Mouse (Mus musculus): Measurements from ENCODE around the gene Itch. TPM values are rescaled to one million over a fixed set of nuclear protein-coding genes. Genes with fewer than 3 reads are reported as not detected.

Gene Itch
- polyA plus RNA-seq (2014; fragmentation: Nextera tagmentation; extraction: Ambion mirVana) = 51.8 and 63.2 TPM in 2 replicates

GRCm38 (mm10) chr2:155133011-155133976 is at the start of gene Itch:
Gene Itch (plus strand): TSS chr2:155133509.
- peak within 1 kb of the TSS; percentile 38; the same call in 1 of the 2 replicates for H3K27ac ChIP-seq (replicated peaks; ENCODE audit: low read depth, low read length)
- ATAC-seq (ENCODE audit: insufficient number of reproducible peaks, low FRiP score, low TSS enrichment, low read depth) (peak; percentile 89), DNase-seq (ENCODE audit: low spot score) (peak; percentile 94)
- no peaks in the 10 kb centered on the region for H3K9me3 ChIP-seq (ENCODE audit: control insufficient read depth, low read length)
- peak within 1 kb of the TSS; percentile 98 for H3K4me3 ChIP-seq (ENCODE audit: low read depth, low read length)
- peaks cover 9% of the 10 kb centered on the region for H3K4me1 ChIP-seq (ENCODE audit: control insufficient read depth, insufficient read depth, low read length)
- peaks cover 1% of the 10 kb centered on the region; the same call in 1 of the 2 replicates for H3K36me3 ChIP-seq (ENCODE audit: control insufficient read depth, insufficient read depth, low read length)
- H3K9ac ChIP-seq (ENCODE audit: low read length) = peak within 1 kb of the TSS; percentile 97
- H3K27me3 ChIP-seq (ENCODE audit: control insufficient read depth, insufficient read depth, low read length) = no peaks in the 10 kb centered on the region
- H3K4me2 ChIP-seq (ENCODE audit: low read depth, severe bottlenecking) = peak within 1 kb of the TSS; percentile 64
- WGBS = 3% methylated on average over 57 of the region's 65 CpGs

- 86% methylated on average over 5 of the region's 5 CpGs for WGBS
- Histone ChIP-seq H3K27ac (replicated peaks; ENCODE audit: low read depth, low read length) (no peak overlapping the region), H3K4me2 (ENCODE audit: low read depth, severe bottlenecking) (no peak overlapping the region), H3K36me3 (ENCODE audit: control insufficient read depth, insufficient read depth, low read length) (no peaks in the 10 kb centered on the region), H3K4me3 (ENCODE audit: low read depth, low read length) (no peak overlapping the region), H3K27me3 (ENCODE audit: control insufficient read depth, insufficient read depth, low read length) (no peaks in the 10 kb centered on the region), H3K9ac (ENCODE audit: low read length) (no peak overlapping the region), H3K9me3 (ENCODE audit: control insufficient read depth, low read length) (no peaks in the 10 kb centered on the region), H3K4me1 (ENCODE audit: control insufficient read depth, insufficient read depth, low read length) (no peaks in the 10 kb centered on the region)
- ATAC-seq (ENCODE audit: insufficient number of reproducible peaks, low FRiP score, low TSS enrichment, low read depth) = no peak
- DNase-seq (ENCODE audit: low spot score) = no peak
Observed at GRCm38 (mm10) chr2:155084546-155084945, 48.8 kb upstream of the Itch start.

DNA sequence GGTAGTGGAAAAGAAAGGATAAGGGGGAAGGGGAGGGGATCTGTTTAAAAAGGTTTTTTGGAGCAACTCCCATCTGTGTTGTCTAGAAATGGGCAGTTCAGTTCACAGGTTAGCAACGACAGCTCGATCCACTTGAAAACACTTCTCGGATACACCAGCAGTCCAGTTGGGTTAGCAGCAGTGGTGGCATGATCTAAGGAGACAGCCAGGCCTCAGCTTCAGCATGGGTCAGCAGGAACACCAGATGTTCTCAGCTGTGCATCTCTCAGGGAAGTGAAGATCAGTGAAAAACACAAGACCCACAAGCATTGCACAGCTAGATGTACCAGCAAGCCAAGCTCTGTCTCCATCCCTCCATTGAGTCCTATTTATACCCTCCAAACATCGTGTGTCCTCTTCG is 47.0 kb upstream of the Itch start:
- H3K9me3 ChIP-seq (ENCODE audit: control insufficient read depth, low read length) = no peaks in the 10 kb centered on the region
- H3K27ac ChIP-seq (replicated peaks; ENCODE audit: low read depth, low read length) = no peak overlapping the region
- ATAC-seq (ENCODE audit: insufficient number of reproducible peaks, low FRiP score, low TSS enrichment, low read depth) (no peak), DNase-seq (ENCODE audit: low spot score) (no peak)
- no peak overlapping the region for H3K9ac ChIP-seq (ENCODE audit: low read length)
- WGBS = 86% methylated on average over 5 of the region's 5 CpGs
- no peaks in the 10 kb centered on the region for H3K36me3 ChIP-seq (ENCODE audit: control insufficient read depth, insufficient read depth, low read length)
- no peak overlapping the region for H3K4me2 ChIP-seq (ENCODE audit: low read depth, severe bottlenecking)
- no peak overlapping the region for H3K4me3 ChIP-seq (ENCODE audit: low read depth, low read length)
- no peaks in the 10 kb centered on the region for H3K27me3 ChIP-seq (ENCODE audit: control insufficient read depth, insufficient read depth, low read length)
- H3K4me1 ChIP-seq (ENCODE audit: control insufficient read depth, insufficient read depth, low read length) = no peaks in the 10 kb centered on the region

GRCm38 (mm10) chr2:155088264-155088663 is 45.0 kb upstream of the Itch start:
- Histone ChIP-seq H3K27ac (replicated peaks; ENCODE audit: low read depth, low read length) (no peak overlapping the region), H3K4me1 (ENCODE audit: control insufficient read depth, insufficient read depth, low read length) (no peaks in the 10 kb centered on the region), H3K36me3 (ENCODE audit: control insufficient read depth, insufficient read depth, low read length) (no peaks in the 10 kb centered on the region), H3K4me2 (ENCODE audit: low read depth, severe bottlenecking) (no peak overlapping the region), H3K27me3 (ENCODE audit: control insufficient read depth, insufficient read depth, low read length) (no peaks in the 10 kb centered on the region), H3K9me3 (ENCODE audit: control insufficient read depth, low read length) (no peaks in the 10 kb centered on the region), H3K4me3 (ENCODE audit: low read depth, low read length) (no peak overlapping the region), H3K9ac (ENCODE audit: low read length) (no peak overlapping the region)
- WGBS = 86% methylated on average over 6 of the region's 6 CpGs
- no peak for DNase-seq (ENCODE audit: low spot score)
- no peak for ATAC-seq (ENCODE audit: insufficient number of reproducible peaks, low FRiP score, low TSS enrichment, low read depth)

- DNase-seq (ENCODE audit: low spot score) = no peak
- Histone ChIP-seq H3K4me3 (ENCODE audit: low read depth, low read length) (no peak overlapping the region), H3K27me3 (ENCODE audit: control insufficient read depth, insufficient read depth, low read length) (no peaks in the 10 kb centered on the region), H3K36me3 (ENCODE audit: control insufficient read depth, insufficient read depth, low read length) (no peaks in the 10 kb centered on the region), H3K4me1 (ENCODE audit: control insufficient read depth, insufficient read depth, low read length) (no peaks in the 10 kb centered on the region), H3K4me2 (ENCODE audit: low read depth, severe bottlenecking) (no peak overlapping the region), H3K9ac (ENCODE audit: low read length) (no peak overlapping the region), H3K9me3 (ENCODE audit: control insufficient read depth, low read length) (no peaks in the 10 kb centered on the region), H3K27ac (replicated peaks; ENCODE audit: low read depth, low read length) (no peak overlapping the region)
- no peak for ATAC-seq (ENCODE audit: insufficient number of reproducible peaks, low FRiP score, low TSS enrichment, low read depth)
- 73% methylated on average over 13 of the region's 13 CpGs for WGBS
Observed at GRCm38 (mm10) chr2:155090909-155091742, 42.2 kb upstream of the Itch start.

- H3K9me3 ChIP-seq (ENCODE audit: control insufficient read depth, low read length) = no peaks in the 10 kb centered on the region
- H3K27me3 ChIP-seq (ENCODE audit: control insufficient read depth, insufficient read depth, low read length) = no peaks in the 10 kb centered on the region
- DNase-seq (ENCODE audit: low spot score) = no peak
- WGBS = 89% methylated on average over 3 of the region's 3 CpGs
- H3K4me2 ChIP-seq (ENCODE audit: low read depth, severe bottlenecking) = no peak overlapping the region
- no peaks in the 10 kb centered on the region for H3K4me1 ChIP-seq (ENCODE audit: control insufficient read depth, insufficient read depth, low read length)
- H3K27ac ChIP-seq (replicated peaks; ENCODE audit: low read depth, low read length) = no peak overlapping the region
- no peak overlapping the region for H3K4me3 ChIP-seq (ENCODE audit: low read depth, low read length)
- no peak for ATAC-seq (ENCODE audit: insufficient number of reproducible peaks, low FRiP score, low TSS enrichment, low read depth)
- no peaks in the 10 kb centered on the region for H3K36me3 ChIP-seq (ENCODE audit: control insufficient read depth, insufficient read depth, low read length)
- no peak overlapping the region for H3K9ac ChIP-seq (ENCODE audit: low read length)
Observed at GRCm38 (mm10) chr2:155091743-155092075, 41.6 kb upstream of the Itch start.

DNA sequence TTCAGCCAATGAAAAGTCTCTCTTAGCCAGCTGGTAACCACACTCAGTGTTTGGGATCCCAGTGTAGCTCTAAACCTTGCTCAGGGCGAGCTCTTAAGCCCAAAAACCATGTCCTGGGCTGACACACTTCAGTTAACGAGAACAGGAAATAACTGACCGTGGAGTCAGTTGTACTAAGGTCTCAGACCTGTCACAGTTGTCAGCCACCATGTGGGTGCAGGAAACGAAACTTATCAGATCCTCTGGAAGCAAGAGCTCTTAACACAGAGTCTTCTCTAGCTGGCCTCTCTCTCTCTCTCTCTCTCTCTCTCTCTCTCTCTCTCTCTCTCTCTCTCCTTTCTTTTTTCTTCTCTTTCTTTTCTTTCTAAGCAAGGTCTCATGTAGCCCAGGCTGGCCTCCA is 39.9 kb upstream of the Itch start:
- Histone ChIP-seq H3K4me1 (ENCODE audit: control insufficient read depth, insufficient read depth, low read length) (no peaks in the 10 kb centered on the region), H3K36me3 (ENCODE audit: control insufficient read depth, insufficient read depth, low read length) (no peaks in the 10 kb centered on the region), H3K9me3 (ENCODE audit: control insufficient read depth, low read length) (no peaks in the 10 kb centered on the region), H3K27me3 (ENCODE audit: control insufficient read depth, insufficient read depth, low read length) (no peaks in the 10 kb centered on the region), H3K4me2 (ENCODE audit: low read depth, severe bottlenecking) (no peak overlapping the region), H3K27ac (replicated peaks; ENCODE audit: low read depth, low read length) (no peak overlapping the region), H3K9ac (ENCODE audit: low read length) (no peak overlapping the region), H3K4me3 (ENCODE audit: low read depth, low read length) (no peak overlapping the region)
- WGBS = 40% methylated on average over 4 of the region's 4 CpGs
- DNase-seq (ENCODE audit: low spot score) (no peak), ATAC-seq (ENCODE audit: insufficient number of reproducible peaks, low FRiP score, low TSS enrichment, low read depth) (no peak)

- no peak overlapping the region for H3K27ac ChIP-seq (replicated peaks; ENCODE audit: low read depth, low read length)
- no peak for DNase-seq (ENCODE audit: low spot score)
- 91% methylated on average over 9 of the region's 9 CpGs for WGBS
Observed at GRCm38 (mm10) chr2:155098720-155099380, 34.5 kb upstream of the Itch start.

More at GRCm38 (mm10) chr2:155098720-155099380, 34.5 kb upstream of the Itch start:
- Histone ChIP-seq H3K4me2 (ENCODE audit: low read depth, severe bottlenecking) (no peak overlapping the region), H3K9ac (ENCODE audit: low read length) (no peak overlapping the region), H3K4me1 (ENCODE audit: control insufficient read depth, insufficient read depth, low read length) (no peaks in the 10 kb centered on the region), H3K27me3 (ENCODE audit: control insufficient read depth, insufficient read depth, low read length) (no peaks in the 10 kb centered on the region), H3K4me3 (ENCODE audit: low read depth, low read length) (no peak overlapping the region), H3K9me3 (ENCODE audit: control insufficient read depth, low read length) (no peaks in the 10 kb centered on the region), H3K36me3 (ENCODE audit: control insufficient read depth, insufficient read depth, low read length) (no peaks in the 10 kb centered on the region)
- no peak for ATAC-seq (ENCODE audit: insufficient number of reproducible peaks, low FRiP score, low TSS enrichment, low read depth)

Measured in limb, embryonic 11.5 days (tissue).